Mouse (Mus musculus) liver, postnatal 0 days (tissue): ENCODE results near the gene Tsen2.

Source experiments
- CTCF ChIP-seq: sonication (generic); IDR thresholded peaks from 2 replicates; pipeline ENCODE4 v1.5.1; 2016; ENCODE audit warnings: antibody characterized with exemption, low read depth
- EP300 ChIP-seq: IDR thresholded peaks from 2 replicates; pipeline ENCODE4 v1.6.1; 2016; ENCODE audit warnings: antibody characterized with exemption, low read depth, mild to moderate bottlenecking

GRCm38 (mm10) chr6:115574171-115574570 is 29.7 kb downstream of the Tsen2 start:
- no peak for TF ChIP-seq CTCF
- TF ChIP-seq EP300 = no peak
